In the genomic region with DNA sequence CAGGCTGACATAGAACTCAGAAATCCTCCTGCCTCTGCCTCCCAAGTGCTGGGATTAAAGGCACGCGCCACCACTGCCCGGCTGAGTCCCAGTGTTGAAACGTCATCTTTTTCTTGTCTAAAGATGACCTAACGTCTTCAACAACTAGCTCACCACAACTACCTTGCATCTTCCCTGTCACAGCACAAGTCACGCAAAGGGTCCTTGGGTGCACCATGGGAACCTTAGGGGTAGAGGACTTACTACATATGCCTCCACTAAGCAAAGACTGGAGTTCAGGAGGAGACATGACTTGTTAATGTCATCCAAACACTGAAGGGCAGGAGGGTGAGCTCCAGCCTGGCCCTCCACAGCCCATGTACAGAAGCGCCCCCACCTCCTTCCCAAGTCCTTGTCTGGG, we compare ENCODE assay signal across 12 mouse cellular contexts.
"Had no signal": no experiment of that assay in that cellular context is flagged by ENCODE, and none has a peak within 500 bp of the region (broad histone marks: within the 10 kb centered on the region; RNA-seq: fewer than 3 reads in every experiment).

No protein-coding gene starts in this region.

- H3K9me3 ChIP-seq: neural tube, embryonic 13.5 days; neural tube, embryonic 15.5 days; stomach, embryonic 15.5 days had no signal

- H3K4me2 ChIP-seq: neural tube, embryonic 13.5 days; neural tube, embryonic 15.5 days; stomach, embryonic 15.5 days had no signal

- H3K9ac ChIP-seq: neural tube, embryonic 13.5 days; neural tube, embryonic 15.5 days; stomach, embryonic 15.5 days had no signal

- H3K4me3 ChIP-seq: neural tube, embryonic 13.5 days; neural tube, embryonic 15.5 days; stomach, embryonic 15.5 days had no signal

- H3K27ac ChIP-seq: neural tube, embryonic 13.5 days; neural tube, embryonic 15.5 days; stomach, embryonic 15.5 days; stomach, postnatal 0 days had no signal

- H3K27me3 ChIP-seq: neural tube, embryonic 13.5 days; neural tube, embryonic 15.5 days; stomach, embryonic 15.5 days had no signal

- DNase-seq: right cerebral cortex, adult 18-20 months; right cerebral cortex, postnatal 14 days; right cerebral cortex, postnatal 25 days; right cerebral cortex, postnatal 4 days; spleen, adult 18-20 months; thymus, adult 18-20 months; thymus, adult 2 months; thymus, postnatal 25 days had no signal
